Mouse (Mus musculus) cerebellum, postnatal 36 days (tissue): ENCODE results near the gene 1700067K01Rik.
"Not testable (repeated sequence)": the region's sequence is repeated elsewhere in the genome, so short reads cannot be mapped to it uniquely, and the experiment has no call there.

Experiments used
- DNase-seq, 2 experiments: peaks; one replicate each; pipeline ENCODE4 v3.0.0; 2021 to 2022; ENCODE audit warnings: mixed read lengths in 2 of 2

The 1700067K01Rik gene

DNA sequence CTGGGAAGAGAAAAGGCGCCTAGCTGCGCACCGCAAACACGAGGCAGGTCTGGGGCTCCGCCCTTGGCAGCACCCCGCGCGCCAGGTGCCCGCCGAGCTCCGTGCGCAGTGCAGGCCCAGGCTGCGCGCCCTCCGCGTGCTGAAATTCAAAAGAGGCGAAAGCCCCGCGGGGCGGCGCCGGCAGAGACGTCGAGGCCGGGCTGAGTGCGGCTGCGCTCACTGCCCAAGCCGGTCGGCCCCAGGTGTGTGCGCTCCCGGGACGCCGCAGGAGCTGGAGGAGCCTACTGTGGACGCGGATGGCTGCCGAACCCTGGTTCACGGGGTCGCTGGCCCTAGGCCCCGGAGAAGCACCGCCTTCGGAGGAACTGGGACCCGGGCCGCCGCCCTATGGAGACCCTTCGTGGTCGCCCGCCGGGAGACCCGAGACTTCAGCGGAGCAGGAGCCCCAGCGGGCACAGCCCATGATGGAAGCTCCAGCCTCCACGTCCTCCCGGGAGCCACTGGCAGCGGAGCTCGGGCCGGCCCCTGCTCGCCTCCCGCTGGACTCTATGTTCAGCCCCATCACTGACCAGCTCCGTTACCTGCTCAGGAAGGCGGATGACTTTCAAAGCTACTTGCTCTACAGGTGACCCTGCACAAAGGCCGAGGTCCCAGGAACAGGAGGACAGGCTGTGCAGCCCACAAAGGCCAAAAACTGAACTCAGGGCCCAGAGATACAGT lies at the start of gene 1700067K01Rik:
Gene 1700067K01Rik, plus strand, starts transcription at position 222 of the 720 bp plus-strand sequence.
- DNase-seq = no peak

DNA sequence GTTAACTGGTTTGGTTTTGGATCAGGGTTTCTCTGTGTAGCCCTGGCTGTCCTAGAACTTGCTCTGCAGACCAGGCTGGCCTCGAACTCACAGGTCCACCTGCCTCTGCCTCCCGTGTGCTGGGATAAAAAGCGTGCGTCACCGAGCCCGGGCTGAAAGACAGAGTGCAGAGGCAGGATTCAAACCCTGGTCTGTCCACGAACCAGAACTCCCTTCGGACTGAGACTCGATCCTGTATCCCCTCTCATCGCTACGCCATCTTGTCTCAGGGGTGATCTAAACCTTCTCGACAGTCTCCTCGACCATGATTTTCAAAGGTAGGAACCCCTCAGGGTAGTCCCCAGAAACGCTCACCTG lies 46.6 kb upstream of the 1700067K01Rik start:
- no peak for DNase-seq

DNA sequence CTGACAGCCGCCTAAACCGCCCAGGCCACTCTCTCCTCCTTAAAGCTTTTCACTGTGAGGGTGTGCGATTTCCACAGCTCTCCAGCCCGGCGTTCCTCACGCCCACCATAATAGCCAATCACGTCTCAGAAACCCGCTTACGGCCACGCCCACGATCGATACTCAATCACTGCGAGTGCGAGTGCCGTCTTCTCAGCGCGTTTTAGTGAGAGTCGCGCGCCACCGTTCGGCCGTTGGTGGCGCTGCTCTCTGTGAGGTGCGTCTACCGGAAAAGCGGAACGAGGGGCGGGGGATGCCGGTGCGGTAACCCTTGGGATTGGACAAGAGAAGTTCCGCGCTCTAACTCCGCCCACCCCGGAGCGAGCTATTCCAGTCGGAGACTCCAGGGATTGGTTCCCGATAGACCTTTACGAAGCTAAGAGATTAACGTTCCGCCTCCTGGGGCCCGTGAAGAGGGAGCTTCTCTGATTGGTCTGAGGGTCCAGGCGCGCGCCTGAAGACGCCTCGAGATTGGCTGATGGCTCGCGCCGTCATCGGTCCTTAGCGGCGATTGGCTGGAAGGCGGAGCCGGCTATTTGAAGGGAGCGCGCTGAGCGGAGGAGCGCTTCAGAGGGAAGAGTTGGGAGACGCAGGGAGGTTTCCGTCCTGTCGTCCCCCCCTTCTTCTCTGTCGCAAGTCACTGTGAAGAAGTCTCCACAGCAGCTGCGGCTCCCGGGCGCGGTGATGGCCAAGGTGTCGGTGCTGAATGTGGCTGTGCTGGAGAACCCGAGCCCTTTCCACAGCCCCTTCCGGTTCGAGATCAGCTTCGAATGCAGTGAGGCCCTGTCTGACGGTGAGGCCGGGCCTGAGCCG lies 46.0 kb upstream of the 1700067K01Rik start, which contains the start of the genes Gm10644 and Asf1b:
Gene Gm10644, minus strand, starts transcription at position 100 of the 852 bp plus-strand sequence.
Gene Asf1b, plus strand, starts transcription at position 402 of the 852 bp plus-strand sequence.
- peak; percentile 97 to 99 for DNase-seq

DNA sequence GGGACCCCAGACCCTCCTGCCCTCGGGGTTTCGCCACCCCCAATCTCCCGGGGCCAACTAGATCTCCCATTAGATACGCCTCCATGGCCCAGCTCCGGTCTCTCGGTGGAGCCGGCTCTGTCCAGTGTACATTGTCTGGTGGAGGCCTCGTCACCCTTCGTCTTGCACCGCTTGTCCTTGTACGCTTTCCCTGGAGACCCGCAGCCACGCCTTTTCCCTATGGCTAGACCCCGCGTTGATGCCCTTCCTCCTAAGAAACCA lies 45.4 kb upstream of the 1700067K01Rik start:
- no peak for DNase-seq

DNA sequence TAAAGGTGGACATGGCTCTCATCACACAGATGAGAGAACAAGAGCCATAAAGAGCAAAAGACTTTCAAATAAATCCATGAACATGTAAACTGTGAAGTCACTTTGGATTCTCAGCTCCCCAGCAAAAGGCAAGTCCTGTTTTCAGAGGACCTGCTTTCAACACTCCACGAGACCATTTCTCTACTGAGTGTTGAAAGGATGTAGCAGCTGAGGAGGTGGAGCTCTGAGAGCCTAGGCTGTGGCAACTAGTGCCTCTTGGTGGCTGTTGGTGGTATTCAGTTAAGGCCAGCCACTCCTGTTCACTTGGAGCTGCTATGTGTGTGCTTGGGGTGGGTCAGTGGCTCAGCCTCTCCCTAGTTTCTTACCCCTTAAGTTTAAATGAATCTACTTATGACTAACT lies 44.5 kb upstream of the 1700067K01Rik start:
- DNase-seq = no peak

DNA sequence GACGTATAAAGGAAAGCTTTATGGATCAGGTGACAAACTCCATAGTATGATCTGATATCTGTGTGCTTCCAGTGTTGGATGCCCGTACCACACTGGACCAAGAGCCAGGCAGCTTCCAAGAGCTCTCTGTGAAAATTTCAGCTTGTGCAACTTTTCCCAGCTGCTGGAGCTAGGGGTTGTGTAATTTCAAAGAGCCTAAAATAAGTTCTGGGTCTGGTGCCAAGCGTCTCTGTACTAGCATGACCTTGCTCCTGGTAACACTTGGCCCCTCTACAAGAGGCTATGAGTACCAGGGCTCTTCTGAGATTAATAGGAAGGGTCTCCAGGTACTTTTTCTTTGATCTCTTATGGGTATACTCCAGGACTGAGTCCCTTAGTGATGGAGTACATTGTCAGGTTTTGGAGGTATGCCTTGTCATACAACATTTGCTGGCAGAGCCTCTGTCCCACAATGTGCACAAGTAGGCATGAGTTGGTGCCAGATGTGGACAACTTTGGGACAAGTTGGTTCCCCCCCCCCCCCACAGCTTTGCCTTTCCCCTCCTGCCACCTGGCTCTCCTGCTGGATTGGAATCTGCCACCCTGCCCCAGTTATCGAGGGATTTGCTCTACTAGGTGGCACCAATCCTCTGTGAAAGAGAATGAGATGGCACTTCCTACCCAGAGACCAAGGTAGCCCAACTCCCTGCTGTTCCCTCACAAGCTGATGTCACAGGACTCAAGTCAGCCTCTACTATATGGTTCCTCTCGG lies 37.1 kb upstream of the 1700067K01Rik start:
- no peak for DNase-seq

DNA sequence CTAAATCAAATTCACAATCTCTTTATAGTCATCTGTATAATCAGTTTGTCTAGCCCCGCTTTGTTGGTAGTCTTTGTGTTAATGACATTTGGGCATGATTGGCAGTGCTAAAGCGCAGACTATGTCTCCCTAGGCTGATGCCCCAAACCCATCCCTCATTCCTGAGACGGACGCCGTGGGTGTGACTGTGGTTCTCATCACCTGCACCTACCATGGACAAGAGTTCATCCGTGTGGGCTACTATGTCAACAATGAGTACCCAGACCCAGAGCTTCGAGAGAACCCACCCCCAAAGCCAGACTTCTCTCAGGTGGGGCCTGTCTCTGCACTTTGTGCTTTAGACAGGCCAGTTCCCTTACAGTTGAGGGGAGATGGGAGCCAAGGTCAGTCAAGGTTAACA lies 33.6 kb upstream of the 1700067K01Rik start:
- DNase-seq = no peak

DNA sequence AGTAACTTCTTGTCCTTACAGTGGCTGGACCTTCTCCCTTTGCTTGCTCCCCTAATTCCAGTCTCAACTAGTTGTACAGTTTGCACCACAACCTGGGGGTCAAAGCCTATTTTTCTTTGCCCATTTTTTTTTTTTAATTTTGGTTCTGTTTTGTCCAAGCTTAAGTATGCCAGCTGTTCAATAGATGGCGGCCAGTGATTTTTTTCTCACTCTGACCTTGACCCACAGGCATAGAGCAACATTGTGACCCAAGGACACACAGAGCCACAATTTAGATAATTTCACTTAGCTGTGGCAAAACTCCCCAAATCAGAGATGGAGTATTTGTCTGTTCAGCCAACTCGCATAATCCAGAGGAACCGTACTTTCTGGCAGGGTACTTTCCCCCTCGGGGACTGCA lies 30.2 kb upstream of the 1700067K01Rik start:
- no peak for DNase-seq

DNA sequence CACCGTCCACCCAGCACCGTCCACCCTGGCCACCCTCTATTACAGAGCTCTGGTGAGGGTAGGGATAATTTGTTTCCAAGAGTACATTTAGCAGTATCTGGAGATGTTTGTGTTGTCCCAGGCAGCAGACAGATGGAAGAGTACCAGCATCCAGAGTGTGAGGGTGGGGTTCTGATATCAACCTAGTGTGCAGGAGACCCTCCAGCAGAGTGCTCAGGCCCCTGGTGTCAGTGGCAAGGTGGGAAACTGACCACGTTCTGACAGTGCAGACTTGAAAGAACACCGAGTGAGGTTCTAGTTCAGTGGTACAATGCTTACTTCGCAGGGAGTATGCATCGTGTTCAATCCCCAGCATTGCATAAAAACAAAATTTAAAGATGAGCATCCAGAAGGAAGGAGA lies 29.6 kb upstream of the 1700067K01Rik start:
- DNase-seq = no peak

DNA sequence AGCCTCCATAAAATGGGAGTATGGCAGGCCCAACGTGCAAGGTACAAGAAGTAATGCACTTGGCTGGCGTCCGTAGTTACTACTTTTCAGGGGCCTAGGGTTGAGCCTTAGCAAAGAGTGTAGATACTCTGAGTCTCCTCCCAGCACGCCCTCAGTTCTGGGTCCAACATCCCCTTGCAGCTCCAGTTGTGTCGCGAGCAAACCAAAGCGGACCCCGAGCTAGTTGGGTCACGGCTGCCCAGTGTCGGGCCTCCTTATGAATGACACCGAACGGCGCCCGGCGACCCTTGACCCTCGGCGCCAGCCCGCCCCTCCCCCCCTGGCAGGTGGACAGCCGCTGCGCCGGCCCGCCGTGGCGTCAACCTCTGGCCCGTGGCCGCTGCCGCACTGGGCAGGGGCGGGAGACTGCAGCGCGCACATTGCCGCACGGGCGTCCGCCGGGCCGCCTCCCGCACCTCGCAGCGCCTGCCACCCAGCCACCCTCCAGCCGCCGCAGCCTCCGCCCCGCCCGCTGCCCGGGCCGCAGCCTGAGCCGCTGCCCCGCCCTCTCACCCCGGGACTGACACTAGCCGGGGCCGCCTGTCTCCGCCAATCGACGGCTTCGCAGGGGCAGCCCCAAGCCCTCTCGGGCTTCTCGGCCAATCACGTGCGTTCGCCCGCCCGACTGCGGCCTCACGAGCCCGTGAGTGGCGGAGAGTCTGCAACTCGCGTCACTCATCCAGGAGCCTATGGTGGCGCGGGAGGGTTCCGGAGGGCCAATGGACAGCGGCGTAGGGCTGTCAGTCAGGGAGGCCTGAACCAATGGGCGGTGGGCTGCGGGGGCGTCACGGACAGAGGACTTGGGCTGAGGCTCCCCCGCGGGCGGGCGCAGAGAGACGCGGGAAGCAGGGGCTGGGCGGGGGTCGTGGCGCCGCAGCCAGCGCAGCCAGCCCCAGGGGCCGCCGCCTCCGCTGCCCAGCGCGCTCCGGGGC lies 28.9 kb upstream of the 1700067K01Rik start, which contains the start of gene Prkaca:
Gene Prkaca, plus strand, starts transcription at position 844 of the 971 bp plus-strand sequence.
- peak; percentile 96 to 99 for DNase-seq

DNA sequence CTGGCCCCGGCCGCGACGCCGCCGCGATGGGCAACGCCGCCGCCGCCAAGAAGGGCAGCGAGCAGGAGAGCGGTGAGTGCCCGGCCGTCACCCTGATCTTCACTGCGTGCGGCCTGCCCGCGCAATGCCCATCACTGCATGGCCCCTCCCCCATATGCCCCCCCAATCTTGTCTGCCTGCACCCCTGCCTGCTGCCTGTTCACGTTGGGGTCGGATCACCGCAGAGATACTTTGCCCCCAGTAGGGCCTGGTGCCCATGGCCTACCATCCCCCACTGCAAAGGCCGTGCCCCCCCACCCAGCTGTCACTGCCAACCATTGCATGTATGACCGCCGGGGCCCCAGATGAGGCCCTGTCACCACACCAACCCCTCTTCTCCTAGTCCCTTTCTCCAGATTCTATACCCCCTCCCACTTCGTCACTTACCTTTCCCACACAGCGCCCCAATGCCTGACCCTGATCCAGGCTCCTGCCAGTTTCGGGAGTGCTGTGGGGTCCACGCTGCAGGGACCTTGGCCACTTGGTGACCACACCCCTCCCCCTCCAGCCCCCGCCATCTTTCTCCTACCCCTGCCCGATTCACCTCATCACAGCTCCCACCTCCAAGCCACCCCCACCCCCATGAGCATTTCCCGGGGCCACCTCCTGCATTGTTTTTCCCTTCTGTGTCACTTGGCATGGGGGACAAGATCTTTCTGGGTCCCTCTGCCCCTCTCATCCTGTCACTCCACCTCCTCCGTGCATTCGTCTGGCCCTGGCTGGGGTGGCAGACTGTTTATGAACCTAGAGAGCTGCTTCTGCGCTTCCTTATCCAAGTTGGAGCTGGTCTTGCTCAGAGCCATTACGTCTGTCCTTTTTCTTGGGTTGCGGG lies 27.9 kb upstream of the 1700067K01Rik start:
- peak; percentile 33 to 44 for DNase-seq

DNA sequence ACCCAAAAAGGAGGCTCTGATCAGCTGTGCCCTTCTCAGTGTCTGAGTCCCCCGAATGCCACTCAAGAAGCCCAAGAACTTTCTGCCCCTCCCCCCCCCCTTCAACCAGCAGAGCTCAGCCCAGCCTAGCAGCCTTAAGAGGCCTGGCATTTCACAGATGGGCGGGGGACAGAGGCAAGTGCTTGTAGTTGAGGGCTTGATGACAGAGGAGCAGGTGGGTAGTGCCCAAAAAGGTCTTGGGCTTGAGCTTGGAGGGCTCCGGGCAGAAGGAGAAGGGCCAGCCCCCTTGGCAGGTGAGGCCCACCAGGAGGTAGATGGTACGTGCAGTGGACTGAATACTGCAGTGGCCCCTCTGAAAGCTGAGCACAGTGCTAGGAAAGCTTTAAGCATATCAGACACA lies 26.8 kb upstream of the 1700067K01Rik start:
- no peak for DNase-seq

DNA sequence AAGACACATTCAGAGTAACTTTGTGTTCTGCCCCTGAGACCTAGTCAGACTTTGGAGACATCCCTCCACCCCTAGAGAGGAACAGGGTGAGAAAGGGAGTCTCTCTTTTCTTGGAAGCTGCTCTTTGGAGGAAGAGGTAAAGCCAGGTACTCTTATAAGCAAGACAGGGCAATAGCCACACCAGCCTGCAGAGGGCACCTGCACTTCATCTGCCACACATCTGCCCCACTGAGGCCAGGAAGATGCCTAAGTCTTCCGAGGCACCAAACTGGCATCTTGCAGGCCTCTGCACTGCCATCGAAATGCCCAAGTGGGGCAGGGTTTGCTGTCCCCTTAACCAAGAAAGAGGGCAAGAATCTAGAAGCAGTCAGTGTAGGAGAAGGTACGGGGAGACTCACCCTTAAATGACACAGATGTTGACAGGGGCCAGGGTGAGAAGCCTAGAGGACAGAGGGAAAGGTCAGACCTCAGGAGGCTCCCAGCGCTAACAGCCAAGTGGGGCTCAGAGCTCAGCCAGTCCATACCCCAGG lies 25.1 kb upstream of the 1700067K01Rik start:
- DNase-seq = no peak

DNA sequence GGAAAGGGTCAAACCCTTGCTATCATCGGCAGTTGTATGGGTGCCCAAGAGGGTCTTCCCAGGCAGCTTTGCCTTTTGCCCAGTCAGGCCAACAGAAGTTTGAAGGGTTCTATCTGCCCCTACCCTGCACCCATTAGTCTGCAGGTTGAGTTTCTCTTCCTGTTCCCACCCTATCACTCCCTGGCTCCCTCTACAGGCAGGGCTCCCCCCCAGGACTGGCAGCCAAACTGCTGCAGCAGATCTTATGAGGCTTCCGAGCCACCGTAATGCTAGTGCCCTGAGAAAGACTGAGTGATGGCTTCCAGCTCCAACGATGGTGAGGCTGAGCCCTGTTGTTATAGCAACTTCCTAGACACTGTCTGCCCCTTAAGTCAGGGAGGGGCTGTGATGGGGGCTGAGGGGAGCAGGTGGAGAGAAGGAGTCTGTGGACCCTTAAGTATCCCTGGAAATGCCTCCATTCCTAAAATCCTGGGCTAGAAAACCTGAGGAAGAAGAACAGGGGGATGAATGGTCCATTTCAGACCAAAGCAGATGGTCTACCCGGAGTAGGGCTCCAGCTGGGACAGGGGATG lies 24.4 kb upstream of the 1700067K01Rik start:
- DNase-seq = no peak

DNA sequence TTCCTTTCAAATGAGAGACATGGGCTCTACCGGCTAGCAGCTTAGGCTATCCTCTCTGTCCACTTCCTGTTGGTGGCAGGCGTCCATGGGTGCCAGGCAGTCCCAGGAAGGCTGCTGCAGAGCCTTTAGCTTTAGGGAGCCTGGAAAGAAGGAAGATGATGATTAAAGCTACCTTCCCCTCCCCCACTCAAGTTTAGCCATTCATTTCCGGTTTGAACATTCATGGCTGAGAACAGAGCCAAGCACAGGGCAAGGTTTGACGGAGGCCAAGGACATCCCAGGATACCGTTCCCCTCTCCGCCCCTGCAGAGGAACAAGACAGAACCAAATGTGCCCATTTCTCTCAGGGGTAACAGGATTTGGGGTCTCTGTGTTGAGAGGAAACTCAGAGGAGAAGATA lies 23.7 kb upstream of the 1700067K01Rik start:
- DNase-seq = no peak

DNA sequence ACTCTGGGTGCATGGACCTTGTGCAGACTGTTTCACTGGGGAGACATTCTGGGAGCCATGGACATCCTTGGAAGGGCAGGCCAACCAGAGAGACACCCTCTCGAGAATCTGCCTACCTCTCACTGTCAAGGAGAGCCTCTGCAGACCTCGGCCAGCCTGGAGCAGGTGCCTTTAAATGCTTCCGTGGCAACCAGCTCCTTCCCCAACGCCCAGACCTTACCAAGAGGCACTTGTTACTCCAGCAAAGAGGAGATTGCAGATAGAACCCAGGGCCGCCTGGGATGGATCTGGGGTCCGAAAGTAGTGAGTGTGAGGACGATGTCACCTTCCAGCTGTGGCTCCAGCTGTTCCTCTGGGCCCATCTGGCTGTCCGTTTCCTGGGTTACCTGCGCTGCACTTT lies 23.1 kb upstream of the 1700067K01Rik start:
- no peak for DNase-seq

DNA sequence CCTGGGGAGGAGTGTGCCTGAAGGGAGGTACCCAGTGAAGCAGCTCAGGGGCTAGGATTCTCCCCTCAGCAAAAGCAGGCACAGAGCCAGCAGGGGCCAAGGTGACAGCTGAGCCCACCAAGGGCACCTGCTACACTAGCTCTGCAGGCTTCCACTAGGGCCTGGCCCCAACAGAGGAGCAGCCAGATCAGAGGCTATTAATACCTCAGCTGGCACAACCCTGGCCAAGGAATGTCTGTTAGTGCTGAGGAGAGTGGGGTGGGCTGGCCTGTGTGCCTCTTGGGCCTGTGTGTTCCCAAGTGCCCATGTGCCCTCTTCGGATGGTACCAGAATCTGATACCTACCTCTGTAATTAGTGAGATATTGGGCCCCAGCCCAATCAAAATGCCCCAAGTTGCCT lies 21.1 kb upstream of the 1700067K01Rik start:
- no peak for DNase-seq

DNA sequence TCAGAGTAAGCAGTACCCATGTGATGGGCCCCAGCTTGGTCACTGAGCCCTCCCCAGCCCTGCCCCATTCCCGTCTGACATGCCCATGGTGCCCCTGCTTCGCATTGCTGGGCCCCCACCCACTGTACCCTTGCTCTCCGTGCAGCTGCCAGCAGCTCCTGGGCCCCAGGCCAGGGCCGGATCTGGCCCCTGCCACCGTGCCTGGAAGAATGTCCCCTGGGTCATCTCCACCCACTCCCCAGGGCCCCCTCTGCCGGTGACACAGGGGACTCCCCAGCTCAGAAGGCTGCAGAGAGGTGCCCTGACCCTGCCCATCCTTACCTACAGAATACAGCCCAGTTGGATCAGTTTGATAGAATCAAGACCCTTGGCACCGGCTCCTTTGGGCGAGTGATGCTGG lies 20.5 kb upstream of the 1700067K01Rik start:
- DNase-seq = no peak

DNA sequence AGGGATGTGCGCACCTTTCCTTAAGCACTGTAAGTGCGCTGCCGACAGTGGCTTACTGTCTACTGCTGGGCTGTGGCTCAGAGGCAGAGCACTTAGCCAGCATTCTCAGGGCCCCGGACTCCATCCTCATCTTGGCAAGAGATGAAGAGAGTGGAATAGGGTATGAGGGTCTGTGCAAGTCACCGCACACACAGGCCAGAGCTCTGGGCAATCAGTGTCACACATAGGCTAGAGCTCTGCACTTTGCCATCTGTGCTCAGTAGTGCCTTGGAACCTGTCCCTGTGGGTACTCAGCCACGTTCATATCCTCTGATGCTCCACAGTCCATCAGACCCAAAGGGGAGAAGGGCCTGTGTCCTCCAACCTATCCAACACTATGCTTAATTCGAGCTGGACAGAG lies 19.8 kb upstream of the 1700067K01Rik start:
- DNase-seq = peak in 1 of 2 experiments; percentile 32

DNA sequence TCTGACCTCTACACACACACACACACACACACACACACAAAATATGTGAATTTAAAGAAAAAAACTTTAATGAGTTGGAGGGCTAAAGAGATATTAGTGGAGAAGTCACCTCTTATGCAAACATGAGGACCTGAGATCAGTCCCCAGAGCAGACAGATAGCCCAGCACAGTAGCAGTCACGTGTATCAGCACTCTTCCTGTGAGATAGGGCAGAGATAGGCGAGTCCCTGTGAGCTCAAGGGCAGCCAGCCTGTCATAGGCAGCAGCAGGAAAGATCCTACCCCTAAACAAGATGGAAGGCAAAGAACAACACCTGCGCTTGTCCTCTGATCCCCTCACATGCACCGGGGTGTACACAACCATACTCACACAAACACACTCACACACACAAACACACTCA lies 18.9 kb upstream of the 1700067K01Rik start:
- no peak for DNase-seq

DNA sequence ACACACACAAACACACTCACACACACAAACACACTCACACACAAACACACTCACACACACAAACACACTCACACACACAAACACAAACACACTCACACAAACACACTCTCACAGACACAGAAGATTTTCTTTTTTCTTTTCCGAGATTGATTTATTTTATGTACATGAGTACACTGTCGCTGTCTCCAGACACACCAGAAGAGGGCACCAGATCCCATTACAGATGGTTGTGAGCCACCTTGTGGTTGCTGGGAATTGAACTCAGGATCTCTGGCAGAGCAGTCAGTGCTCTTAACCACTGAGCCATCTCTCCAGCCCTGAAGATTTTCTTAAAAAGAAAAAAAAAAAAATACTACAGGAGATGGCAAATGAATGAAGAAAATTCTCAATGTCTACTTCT lies 18.1 kb upstream of the 1700067K01Rik start:
- DNase-seq = not testable (repeated sequence)
